Mouse (Mus musculus): ENCODE results near the gene Efna1.
A peak's percentile ranks its signal among the peaks of the same experiment; 100 is the strongest.

Gene Efna1

DNA sequence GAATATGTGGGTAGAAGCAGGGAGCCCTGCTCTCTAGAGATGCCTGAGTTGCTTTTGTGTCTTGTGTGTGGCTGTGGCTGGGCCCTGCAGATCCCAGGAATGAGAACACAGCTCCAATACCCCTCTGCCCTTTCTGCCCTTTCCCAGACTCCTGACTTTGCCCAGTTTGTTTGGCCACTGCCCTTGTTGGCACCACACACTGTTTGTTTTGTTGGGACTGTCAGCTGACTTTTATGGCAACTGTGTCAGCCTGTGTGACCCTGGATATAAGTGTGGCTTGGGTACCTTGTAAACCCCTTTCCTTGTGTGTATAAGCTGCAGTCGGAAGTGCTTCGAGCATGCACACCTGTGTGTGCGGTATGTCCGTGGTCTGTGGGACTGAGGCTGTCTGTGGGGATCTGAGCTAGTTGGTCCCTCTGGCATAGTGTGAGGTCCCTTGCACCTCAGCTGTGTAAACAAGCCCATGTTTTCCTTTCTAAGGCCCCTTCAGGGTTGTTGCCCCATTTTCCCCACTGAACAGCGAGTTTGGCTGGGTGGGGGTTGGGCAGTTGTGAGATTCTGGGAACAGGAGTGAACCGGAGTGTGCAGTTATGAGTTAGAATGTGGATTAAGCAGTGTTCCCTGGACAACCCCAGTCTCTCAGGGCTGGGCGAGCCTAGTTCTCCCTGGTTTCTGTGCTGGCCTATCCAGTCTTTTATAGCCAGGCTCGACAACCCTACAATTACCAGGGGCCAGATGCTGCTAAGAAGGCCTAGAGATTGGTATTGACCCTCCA lies 24.8 kb upstream of the Efna1 start:
- no peak for DNase-seq

DNA sequence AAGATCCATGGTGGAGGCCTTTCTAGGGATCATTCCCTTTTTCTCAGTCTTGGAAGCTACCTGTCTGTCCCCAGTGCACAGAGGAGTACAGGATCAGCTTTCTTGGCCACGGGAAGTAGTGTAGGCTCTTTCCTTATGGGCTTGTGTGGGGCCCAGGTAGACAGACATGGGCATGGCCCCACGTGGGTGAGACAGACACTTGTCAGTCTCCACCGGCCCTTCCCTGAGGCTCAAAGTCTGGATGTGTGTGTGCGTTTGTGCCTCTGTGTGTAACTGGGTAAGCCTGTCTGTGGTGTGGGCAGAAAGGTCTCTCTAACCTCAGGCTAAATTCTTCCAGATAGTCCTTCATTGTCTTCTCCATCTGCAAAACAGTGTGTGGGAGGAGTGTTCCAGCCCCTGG lies 24.2 kb upstream of the Efna1 start:
- no peak for DNase-seq

DNA sequence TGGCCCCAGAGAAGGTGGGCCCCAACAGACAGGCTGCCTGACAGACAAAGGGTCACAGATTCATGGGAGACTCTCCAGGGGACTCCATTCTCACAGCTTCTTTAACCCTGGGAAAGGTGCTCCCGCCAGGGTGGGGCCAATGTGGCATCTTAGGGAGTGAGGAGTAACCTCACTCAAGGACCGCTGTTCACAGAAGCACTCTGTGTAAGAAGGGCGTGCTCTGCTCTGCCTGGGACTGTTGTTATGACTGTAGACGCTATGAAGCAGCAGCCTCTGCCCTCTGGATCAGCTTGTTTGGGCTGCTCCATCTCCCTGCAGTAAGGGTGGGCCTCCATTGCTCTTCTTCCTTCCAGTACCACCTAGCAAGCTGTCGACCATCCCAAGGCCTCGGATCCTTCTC lies 23.5 kb upstream of the Efna1 start:
- DNase-seq, result no peak

DNA sequence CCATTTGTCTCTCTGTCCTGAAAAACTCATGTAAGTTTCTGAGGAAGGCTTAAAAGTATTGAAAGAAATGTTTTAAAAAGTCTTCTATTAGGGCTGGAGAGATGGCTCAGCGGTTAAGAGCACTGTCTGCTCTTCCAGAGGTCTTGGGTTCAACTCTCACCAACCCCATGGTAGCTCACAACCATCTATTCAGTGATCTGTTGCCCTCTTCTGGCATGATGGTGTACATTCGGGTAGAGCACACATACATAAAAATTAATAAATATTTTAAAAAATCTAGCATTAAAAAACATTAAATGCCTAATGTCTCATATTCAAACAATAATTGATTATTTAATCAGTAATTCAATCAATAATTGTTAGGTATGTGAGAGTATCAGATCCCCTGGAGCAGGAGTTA lies 19.6 kb upstream of the Efna1 start:
- DNase-seq, result no peak

DNA sequence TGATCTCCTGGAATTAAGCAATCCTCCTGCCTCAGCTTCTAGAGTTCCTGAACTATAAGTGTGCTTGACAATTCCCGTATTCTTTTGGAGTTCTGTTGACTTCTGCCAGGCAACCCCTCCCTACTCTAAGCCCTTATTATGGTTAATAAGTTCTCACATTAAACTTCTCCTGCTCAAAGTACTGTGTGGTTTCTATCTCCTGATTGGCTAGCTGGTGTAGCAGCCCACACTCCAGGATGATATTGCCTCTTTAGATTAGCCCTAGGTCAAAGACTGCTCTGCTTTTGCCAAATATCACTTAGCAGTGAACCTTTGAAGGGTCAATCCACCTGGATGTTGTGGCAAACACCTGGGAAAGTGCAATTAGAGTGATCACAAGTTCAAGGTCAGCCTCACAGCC lies 19.1 kb upstream of the Efna1 start:
- no peak for DNase-seq

DNA sequence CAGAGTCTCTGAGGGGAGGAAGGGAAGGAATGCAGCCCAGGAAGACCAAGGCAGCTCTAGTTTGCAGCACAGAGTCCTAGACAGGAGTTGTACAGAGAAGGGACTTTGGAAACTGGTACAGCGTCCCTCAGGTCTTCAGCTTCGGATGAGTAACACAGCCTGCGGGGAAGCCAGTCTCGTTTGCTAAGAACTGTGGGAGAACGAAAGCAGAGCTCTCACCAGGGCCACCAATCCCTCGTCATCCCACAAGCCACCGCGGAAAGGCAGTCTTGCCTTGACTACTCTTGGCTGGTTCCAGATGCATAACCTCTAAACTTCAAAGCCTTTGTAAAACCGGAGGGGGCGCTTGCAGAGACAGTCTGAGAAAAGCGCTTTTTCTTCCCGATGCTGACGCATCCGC lies 18.6 kb upstream of the Efna1 start:
- DNase-seq, result peak; percentile 64

DNA sequence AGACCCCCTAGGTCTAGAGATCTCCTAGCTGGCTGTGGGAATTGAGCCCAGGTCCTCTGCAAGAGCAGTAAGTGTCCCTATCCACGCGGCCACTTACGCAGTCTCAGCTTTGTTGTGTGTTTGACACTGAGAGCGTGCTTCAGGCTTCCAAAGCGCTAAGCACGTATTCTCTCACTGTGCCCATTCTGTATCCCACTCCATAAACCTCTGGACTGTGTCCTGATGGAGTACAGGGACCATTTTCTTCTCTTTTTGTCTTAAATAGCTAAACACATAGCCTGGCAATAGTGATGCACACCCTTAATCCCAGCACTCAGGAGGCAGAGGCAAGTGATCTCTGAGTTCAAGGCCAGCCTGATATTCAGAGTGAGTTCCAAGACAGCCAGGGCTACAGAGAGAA lies 18.0 kb upstream of the Efna1 start:
- no peak for DNase-seq

DNA sequence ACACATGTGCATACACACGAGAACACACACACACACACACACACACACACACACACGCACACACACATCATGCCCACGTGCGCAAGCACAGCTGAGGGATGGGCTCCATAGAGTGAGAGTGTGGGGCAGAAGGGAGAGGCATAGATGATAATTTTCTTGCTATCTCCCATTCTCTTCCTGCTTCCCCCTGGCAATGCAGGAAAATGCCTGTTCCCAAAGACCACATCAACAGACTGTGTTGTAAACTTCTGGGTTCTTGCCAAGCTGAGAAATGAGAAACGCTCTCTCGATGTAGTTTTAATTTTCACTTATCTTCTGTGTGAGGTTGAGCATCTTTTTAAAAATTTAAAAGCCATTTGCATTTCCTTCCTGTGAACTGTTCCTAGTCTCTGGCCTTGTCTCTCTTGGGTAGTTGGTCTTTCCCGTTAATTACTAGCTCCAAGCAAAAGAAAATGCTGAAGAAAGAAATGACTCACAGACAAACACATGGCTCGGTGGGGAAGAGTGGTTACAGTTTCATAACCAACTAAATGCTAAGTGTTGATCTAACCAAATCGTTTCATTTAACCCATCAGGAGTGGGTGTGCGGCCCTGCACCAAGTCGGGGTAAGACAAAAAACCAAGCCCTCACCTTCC lies 15.9 kb upstream of the Efna1 start:
- DNase-seq, result no peak

DNA sequence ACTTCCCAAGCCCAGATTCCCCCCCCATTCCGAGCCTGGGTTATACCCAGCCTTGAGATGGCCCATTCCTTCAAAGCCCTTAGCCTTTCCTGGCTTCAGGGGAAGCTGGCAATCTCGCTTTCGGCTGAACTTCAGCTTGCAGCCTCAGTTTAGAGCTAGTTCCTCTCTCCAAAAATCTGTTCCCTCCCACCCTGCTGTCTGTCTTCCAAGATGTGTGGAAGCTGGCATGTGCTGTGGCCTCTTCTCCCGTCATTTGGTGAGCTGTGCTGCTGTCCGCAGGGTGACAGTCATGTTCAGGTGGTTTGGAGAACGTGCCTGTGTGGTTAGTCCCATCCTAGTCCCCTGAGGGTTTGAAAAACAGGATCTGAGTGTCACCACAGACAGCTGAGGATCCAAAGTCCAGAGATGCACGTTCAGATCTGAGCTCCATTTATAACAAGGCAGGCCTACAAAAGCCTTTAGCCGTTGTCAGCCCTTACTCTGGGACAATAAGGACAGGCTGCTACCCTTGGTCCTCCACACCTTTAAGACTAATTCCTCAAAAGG lies 14.8 kb upstream of the Efna1 start:
- DNase-seq, result no peak

DNA sequence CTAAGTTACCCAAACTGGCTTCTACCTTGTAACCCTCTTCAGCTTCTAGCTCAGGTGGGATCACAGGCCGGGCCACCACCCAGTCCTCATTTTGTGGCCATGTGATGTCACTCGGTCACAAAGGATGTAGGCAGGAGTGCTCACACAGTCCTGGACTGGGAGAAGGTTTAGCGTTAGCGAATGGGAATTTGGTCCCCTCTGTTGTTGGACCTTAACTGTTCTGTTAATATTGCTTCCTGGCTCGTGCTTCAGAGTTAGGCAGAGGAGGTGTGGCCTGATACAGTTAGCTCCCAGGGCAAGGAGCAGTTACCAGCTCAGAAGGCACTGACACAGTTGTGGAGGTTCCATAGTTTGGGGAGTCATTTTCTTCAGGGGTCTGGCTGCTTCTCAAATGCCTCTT lies 13.3 kb upstream of the Efna1 start:
- DNase-seq, result no peak

DNA sequence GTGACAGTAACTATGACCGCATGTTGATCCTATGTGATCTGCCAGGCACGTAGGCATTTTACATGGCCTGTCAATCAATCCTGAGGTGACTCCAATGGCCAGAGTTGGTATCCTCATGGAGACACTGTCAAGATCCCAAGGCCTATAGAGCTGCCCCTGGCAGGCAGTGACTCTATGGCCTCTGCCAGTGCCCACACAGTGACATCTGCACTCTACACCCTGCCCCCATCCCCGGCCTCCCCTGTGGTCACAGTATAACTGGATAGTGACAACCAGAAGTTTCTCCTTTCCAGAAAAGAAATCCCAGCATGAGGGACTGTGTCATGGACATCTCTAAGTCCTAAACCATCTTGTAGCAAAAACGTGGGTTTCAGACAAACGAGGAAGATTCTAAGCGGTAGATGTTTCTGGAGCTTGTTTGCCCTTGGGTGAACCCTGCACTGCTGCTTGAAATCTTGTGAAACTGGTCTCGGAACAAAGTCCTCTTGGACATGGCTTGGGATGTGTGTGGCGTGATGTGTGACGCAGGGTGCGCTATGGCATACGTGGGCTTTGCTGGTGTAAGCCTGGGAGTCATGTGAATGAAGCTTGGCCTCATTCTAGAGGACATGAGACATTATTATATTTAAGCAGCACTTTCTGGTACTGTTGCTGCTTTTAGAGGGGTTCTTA lies 12.4 kb upstream of the Efna1 start:
- no peak for DNase-seq

DNA sequence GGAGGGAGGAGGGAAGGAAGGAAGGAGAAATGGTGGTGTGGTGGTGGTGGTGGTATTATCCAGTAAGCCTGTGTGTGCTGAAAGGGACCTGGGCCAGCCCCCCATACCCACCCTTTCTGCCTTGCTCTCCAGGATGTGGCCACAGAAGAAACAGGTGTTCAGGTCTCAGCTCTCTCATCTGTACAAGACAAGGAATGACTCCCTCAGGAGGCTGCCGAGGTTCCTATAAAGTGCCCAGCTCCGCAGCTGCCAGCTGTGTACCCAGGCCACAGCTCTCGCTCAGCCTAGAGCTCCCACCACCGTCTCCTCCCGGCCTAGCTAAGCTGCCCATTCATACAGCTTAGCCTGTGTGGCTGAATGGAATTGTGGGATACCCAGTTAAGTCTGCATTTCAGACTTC lies 11.4 kb upstream of the Efna1 start:
- no peak for DNase-seq

DNA sequence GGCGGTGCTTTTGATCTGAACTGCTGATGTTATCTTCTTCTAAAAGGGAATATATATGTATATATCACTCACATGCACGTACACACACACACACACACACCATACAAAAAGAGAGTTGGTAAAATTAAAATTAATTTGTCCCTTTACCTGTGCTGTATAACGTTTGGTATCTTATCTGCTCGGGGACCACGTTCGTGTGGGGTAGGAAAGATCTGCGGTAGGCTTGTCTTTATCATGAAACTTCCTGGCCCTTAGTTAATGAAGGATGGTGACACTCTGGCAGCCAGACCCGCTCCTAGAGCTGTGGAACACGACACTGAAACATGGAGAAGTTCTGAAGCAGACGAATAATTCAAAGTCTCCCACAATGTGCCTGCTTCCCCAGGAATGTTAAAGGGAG lies 10.9 kb upstream of the Efna1 start:
- DNase-seq, result no peak

DNA sequence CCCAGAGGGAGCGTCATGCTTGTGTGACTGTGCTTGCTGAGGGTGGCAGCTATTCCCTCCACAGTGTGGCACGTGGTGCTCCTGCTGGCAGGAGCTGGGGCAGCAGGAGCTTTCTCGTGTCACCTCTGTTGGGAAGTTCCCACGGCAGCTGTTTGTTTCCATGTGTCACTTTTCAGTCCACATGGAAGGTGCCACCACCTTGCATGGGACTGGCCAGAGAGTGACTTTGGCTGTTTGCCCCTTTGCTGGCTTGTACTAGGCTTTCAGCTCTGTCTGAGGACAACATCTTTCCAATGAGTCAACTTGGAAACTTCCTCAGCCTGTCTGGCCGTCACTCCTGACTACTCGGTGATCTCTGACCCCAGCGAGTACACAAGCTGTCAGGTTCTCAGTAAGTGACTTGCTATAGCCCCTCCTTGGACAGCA lies 7.6 kb upstream of the Efna1 start:
- peak; percentile 42 for DNase-seq

DNA sequence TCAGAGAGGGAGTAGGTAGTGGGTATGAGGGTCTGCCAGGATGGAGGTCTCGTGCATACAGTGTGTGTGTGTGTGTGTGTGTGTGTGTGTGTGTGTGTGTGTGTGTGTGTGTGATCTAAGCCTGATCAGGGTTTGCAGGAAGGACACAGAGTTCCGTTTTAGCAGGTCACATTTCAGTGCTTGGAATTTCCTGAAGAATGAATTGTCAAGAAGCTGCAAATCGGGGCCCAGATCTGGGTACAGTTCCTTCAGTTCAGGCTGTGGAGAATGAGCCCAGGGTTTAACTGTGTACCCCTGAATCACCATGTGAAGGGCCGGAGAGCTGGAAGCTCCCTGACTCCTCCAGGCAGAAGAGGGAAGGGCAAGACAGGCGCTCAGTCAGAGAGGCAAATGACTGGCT lies 6.3 kb upstream of the Efna1 start:
- DNase-seq, result no peak

DNA sequence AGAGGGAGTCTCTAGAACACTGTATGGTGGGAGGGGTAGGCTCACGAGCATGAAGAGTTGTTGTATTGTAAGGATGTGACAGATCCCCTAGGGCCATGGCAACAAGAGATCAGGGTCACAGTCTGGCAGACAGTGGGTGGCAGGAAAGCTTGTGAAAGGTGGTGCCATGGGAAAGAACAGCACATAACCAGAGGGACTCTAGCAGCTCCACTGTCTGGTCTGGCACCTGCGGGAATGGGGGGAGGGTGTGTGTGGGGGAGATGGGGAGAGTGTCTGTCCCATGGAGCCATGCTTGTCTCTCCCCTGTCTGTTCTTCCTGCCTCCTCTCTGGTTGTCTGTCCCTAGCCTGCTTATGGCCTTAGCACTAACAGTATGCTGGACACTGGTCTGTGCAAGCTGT lies 4.6 kb upstream of the Efna1 start:
- no peak for DNase-seq

DNA sequence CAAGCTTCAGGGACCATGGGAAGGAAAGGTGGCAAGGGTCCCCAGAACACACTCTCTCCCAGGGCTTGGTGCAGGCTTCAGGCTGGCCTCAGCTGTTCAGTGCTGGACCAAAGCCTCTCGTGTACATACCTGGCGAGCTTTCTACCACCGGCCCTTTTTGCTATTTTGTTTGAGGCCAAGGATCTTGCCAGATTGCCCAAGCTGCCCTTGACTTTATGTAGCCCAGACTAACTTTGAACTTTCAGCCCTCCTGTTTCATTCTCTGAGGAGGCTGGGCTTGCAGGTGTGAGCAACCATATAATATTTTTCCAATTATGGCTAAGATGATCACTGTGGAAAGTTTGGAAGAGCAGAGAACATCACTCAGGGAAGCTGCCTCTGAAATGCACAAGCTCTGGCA lies 3.3 kb upstream of the Efna1 start:
- DNase-seq, result no peak

DNA sequence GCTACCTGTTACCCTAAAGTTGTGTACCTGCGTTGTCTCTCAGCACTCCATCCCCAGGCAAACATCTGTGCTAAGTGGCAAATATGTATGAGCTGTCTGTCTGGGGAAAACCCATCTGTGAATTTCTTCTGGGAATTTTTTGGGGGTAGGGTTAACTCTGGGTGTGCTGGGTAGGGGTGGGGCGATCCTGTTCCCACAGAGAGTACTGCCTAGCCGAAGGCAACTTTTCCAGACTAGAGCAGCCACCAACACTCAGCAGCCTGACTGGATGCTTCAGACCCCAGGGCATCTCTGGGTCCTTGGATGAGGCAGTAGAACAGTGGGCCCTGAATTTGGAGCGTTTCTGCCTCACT lies 1.3 kb upstream of the Efna1 start:
- DNase-seq, result no peak

DNA sequence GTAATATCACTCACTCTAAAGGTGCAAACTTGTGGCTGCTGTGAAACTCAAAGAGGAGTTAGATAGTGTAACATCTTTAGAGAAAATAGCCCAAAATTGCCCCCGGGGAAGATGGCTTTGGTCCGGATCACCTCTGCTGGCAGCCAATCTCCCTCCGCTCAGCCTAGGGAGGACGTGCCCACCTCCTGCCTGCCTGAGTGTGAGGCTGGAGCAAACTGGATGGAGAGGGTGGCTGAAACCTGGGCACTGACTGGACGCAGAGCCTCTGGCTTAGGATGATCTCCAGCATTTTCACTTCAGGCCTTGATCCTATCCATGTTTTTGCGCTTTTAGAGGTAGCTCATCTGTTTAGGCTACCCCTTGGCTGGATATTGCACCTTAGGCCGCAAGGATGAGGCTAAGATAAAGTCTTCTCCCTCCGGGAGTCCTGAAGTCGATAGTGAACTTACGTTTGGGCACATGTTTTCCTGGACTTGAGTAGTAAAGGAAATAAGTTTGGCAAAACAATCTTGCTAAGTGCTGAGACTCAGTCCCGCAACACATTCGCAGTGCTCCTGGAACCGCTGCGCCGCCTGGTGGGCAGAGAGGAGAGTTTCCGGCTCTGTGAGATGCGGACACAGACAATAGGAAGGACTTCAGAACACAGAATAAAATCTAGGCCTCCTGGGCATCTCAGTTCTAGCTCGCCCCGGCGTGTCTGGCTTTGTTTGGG lies 793 bp upstream of the Efna1 start:
- peak; percentile 93 for DNase-seq

DNA sequence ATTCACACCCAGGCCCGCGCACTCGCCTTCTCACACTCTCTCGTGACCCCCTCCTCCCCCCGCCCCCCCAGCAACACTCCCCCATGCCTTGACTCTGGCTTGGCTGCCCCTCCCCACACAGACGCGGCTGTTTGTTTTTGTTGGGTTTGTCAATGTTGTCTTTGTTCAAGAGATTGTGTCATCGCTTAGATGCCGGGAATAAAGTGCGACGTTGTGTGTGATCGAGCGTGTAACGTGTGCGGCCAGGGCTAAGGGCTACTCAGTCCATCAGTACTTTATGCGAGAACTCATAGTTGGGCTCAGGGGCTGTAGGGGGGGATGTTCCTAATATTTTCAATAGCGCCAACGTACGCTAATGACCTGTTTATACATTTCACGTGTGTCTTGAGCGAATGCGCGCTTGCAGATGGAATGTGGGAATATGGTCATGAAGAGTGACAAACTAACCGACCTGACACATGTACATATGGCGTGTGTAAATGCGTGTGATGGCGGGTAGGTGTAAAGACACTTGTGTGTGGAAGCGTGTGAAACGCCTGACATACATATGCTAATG lies 814 bp downstream of the Efna1 start:
- DNase-seq, result no peak

DNA sequence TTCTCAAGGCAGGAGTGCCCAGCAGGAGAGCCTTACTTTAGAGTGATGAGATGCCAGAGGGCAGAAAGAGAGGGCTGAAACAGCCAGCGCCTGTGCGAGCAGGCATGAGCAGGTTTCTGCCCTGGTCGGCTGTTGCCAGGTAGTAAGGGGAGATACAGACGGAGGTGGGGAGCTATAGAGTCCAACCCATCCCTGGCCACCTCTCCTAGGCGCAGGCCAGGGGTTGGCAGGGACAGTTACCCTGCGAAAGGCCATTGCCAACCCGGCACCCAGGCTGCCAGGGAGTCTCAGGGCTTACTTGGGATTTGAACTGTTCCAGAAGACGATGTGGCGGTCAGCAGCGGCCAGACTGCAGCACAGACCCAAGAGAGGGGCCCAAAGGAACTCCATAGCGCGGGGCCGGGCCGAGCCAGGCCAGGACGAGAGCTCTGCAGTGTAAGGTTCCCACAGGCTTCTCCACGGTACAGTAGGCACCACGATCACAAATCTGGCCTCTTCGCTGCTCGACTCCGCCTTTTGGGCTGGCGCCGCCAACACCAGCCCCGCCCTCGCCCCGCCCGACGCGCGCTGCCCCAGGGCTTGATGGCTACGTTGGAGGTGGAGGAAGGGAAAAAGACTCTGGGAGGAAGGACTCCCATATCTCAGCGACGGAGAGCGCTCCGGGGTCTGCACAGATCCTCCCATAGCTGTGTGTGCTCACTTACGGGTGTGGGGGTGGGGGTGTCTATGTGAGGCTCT lies 1.6 kb downstream of the Efna1 start:
- DNase-seq, result peak; percentile 95

DNA sequence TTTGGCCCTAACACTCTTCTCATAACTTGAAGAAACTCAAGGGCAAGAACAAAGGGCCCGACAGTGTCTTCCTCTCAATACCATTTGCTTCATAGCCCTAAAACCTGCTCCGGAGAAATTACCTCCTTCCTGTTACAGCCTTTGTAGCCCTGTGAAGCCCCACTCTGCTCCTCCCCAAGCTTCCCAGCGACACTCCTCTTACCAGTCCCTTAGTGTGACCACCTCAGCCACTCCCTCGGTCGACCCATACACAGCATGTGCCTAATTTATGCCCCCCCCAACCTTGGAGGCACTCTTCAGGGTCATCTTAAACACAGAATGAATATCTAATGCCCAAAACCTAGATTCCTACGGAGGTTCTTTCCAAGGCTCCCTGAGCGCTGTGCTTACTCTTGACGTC lies 2.3 kb downstream of the Efna1 start:
- DNase-seq, result no peak
